Mouse (Mus musculus): ENCODE measurements at regions not wholly inside any gene's neighbourhood (a gene's known extent, or its start where the extent isn't known, plus 50 kb on each side); places are given as distances from the start of the nearest gene placed in this dataset.

DNA sequence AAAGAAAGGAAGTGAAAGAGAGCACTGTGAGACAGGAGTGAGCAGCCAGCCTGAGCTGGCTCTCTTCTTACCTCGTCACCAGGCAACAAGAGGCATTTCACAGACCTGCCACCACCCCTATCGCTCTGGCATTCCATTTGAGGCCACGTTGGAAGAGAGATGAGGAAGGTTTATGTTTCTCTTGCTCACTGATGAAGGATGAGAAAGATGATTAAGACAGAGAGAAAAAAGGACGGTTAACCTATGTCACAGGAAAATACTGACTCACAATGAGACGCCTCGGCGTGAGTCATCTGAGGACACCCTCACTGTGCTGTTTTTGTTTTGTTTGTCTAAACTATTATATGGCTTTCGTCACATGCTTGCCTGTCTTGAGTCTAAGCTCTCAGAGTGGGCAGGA lies 106.9 kb upstream of the Kcnj15 start:
- TF ChIP-seq CTCF (IDR thresholded peaks at IDR 0.05; ENCODE audit: low read depth, low read length): no peak
- TF ChIP-seq POLR2A (IDR thresholded peaks at IDR 0.05; ENCODE audit: borderline replicate concordance, low read depth, low read length): no peak

Data from bone marrow macrophage, adult 2 months (primary cell).